Mouse (Mus musculus): Measurements from ENCODE around the gene Lsm3.

DNA sequence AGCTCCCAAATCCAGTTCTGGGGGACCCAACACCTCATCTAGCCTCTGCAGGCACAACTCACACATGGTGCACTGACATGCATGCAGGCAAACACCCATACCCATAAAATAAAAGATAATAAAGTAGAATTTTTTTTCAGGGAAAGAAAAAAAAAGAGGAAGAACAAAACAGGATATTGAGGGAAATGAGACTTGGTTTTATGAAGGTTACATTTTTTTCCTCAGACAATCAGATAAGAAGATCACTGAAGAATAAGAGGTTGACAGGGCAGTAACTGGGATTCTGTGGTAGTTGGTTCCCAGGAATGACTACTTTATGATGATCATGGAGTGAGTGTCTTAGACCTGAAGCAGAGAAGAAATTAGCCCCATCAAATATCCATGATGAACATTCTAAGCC, 1.6 kb upstream of the Lsm3 start:
- no peak for TF ChIP-seq CTCF (IDR thresholded peaks at IDR 0.05; ENCODE audit: borderline replicate concordance, insufficient read depth, low read depth, low read length)
- TF ChIP-seq POLR2A (IDR thresholded peaks at IDR 0.05; ENCODE audit: borderline replicate concordance, insufficient read depth, low read length) = no peak
